Mouse (Mus musculus) spleen, adult 12 weeks (tissue): ENCODE data around the gene Cnn2.
"Not testable (repeated sequence)": the region's sequence is repeated elsewhere in the genome, so short reads cannot be mapped to it uniquely, and the experiment has no call there.

Experiments used
- DNase-seq: peaks from one replicate; pipeline ENCODE4 v3.0.0; 2022; ENCODE audit warnings: low spot score

The Cnn2 gene

DNA sequence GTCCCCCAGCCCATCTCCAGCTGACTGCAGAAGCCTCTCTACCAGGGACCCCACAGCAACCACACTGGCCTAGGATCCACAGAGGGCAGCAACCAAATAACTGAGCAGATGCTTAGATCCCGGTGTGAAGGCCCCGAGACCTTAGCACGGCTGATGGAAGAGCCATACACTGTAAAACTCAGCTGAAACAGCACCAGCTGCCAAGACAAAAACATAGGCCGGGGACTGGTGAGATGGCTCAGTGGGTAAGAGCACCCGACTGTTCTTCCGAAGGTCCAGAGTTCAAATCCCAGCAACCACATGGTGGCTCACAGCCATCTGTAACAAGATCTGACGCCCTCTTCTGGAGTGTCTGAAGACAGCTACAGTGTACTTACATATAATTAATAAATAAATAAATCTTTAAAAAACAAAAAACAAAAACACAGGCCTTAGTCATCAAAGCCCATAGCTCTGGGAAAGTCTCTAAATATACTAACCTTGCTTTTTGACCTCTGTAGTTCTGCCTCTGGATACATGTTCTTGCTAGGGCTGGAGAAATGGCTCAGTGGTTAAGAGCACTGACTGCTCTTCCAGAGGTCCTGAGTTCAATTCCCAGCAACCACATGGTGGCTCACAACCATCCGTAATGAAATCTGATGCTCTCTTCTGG is 53.2 kb downstream of the Cnn2 start:
- not testable (repeated sequence) for DNase-seq

DNA sequence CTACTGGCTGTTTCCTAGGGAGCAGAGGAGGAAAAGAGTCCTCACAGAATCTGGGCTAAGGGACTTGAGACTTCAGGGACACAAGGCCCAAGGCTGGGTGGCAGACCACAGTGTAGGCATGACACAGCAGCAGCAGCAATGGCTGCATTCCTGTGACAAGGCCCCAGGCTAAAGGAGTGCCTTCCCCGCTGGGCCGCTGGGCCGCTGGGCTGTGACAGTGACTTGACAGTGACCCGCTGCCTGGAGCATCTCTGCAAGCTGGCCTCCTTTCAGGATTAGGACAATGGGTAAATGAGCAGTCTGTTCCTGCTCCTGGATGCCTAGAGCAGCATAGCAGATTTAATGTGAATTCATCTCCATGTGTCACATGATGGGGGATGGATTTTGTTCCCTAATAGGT is 55.7 kb downstream of the Cnn2 start:
- DNase-seq = no peak

DNA sequence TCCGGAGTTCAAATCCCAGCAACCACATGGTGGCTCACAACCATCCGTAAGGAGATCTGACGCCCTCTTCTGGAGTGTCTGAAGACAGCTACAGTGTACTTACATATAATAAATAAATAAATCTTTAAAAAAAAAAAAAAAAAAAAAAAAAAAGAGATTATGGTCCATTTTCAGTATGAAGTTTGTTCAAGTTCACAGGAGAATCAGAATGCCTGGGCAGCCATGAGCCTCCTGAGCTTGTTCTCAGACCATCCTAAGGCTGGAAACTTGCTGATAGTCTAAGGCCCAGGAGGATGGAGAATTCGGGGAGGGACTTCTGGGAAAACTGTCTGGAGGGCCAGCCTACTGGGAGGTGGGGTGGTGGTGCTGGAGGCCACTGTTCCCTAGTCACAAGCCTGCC is 57.0 kb downstream of the Cnn2 start:
- not testable (repeated sequence) for DNase-seq
